Mouse (Mus musculus) pancreas, adult 10 weeks (tissue): ENCODE measurements around the gene M6pr. TPM values are rescaled to one million over a fixed set of nuclear protein-coding genes. Genes with fewer than 3 reads are reported as not detected.

ENCODE experiments used
- polyA plus RNA-seq: library from polyadenylated mRNA; stranded (reverse); fragments of 350-450 nt; fragmentation: Illumina TruSeq; extraction: RNeasy Lipid Tissue Mini Kit (QIAGEN cat#74804); gene quantifications from one replicate; pipeline ENCODE4 v1.2.3, GENCODE M21; 2015; ENCODE audit warnings: low read depth, low replicate concordance; ENCODE audit not compliant: insufficient read depth

M6pr gene
- 22.2 TPM for polyA plus RNA-seq

GRCm38 (mm10) chr6:122308505-122309393 is at the start of gene M6pr:
TSS of gene M6pr (plus strand) at chr6:122308720.

DNA sequence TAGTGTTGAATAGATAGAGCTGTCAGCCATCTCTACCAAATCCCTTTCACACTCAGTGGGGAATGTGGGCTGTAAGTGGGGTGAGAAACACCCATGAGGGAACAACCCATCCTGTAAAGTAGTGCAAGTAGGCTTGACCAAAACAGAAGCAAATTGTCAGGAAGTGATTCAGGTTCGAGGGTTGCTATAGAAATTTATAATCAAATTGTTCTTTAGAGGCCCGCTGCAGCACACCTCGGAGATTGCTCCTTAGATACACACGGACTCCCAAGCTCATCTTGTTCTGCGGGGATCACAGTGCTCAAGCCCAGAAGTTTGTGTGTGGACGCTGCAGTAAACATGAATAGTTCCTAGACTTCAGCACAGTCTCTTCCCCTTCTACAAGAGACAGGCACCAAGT is 25.7 kb upstream of the M6pr start, which contains the start of gene Klrg1:
Gene Klrg1 (minus strand): TSS at position 101 of the 400 bp plus-strand sequence.

GRCm38 (mm10) chr6:122340349-122341000 is 32.0 kb downstream of the M6pr start, which contains the start of gene Phc1:
TSS of gene Phc1 (minus strand) at chr6:122340561.

Other genes starting within 250 kb of the M6pr start
- gene Klrg1, start 25.8 kb upstream of the M6pr start, polyA plus RNA-seq: not detected
- gene Phc1, start 31.8 kb downstream of the M6pr start, polyA plus RNA-seq: 6.2 TPM
- not detected for gene Rimklb, start 190.0 kb downstream of the M6pr start, polyA plus RNA-seq
- 23.7 TPM for gene Mfap5, start 197.1 kb downstream of the M6pr start, polyA plus RNA-seq
- gene Aicda, start 245.1 kb downstream of the M6pr start, polyA plus RNA-seq: not detected